Mouse (Mus musculus) spleen, adult 2 months (tissue): ENCODE data around the gene Sft2d2.

Experiments
- CTCF ChIP-seq: fragments of 200-500 bp; IDR thresholded peaks from 2 replicates; pipeline ENCODE4 v1.5.1; 2011; ENCODE audit warnings: mild to moderate bottlenecking, inconsistent platforms; ENCODE audit not compliant: insufficient read depth, insufficient read length, insufficient replicate concordance; ENCODE audit errors: extremely low read depth
- POLR2A ChIP-seq: fragments of 200-500 bp; IDR thresholded peaks from 2 replicates; pipeline ENCODE4 v1.6.1; 2011; ENCODE audit warnings: low read depth, low read length, inconsistent platforms

DNA sequence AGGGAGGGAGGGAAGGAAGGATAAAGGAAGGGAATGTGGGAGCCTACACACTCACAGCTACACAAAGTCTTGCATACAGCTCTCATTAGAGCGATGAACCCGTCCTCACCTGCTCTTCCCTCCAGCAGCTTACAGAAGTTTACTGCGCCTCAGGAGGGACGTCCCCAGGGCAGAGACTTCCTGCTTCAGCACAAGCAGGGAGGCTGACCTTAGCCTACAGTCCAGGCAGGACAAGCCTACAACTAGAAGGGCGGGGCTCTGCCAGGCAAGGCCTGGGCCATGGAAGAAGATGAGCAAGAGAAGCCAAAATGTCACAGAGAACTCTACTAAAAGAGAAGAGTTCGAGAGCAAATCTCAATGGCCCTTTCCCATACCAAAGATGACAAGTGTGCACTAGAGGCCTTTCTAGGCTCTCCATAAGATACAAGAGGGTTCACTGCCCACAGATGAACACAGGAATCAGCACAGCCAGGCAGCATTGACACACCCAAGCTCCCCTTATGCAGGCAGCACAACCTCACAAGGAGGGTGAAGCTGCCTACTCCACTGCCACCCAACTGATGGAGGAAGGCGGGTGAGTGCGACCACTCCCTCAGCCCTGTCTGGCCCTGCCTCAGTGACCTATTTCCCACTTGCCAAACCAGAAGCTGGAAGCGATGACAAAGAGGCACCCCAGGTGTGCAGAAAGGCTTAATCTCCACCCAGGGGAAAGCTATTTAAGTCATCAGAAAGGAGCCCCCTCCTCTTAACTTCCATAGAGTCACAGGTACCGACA, 5.2 kb downstream of the Sft2d2 start:
- TF ChIP-seq POLR2A, result no peak
- TF ChIP-seq CTCF, result no peak
